Mouse (Mus musculus) erythroblast, embryonic 14.5 days (primary cell): ENCODE measurements at regions not wholly inside any gene's neighbourhood (a gene's known extent, or its start where the extent isn't known, plus 50 kb on each side); places are given as distances from the start of the nearest gene placed in this dataset.

ENCODE experiments used
- GATA1 ChIP-seq: IDR thresholded peaks from 2 replicates; pipeline ENCODE4 v1.6.1; 2012; ENCODE audit warnings: low read length, inconsistent platforms, mixed read lengths
- TAL1 ChIP-seq: IDR thresholded peaks from 3 replicates; pipeline ENCODE4 v1.6.1; 2012; ENCODE audit warnings: low read length, inconsistent platforms, mixed read lengths

GRCm38 (mm10) chr16:75333750-75334149 lies 252.1 kb downstream of the Lipi start:
- TF ChIP-seq GATA1 (no peak), TAL1 (no peak)
